Mouse (Mus musculus): Measurements from ENCODE around the gene Cep57. TPM values are rescaled to one million over a fixed set of nuclear protein-coding genes. Genes with fewer than 3 reads are reported as not detected.

The Cep57 gene
- total RNA-seq (2022), result 10 to 100 TPM in 2 of 4 experiments, 1 to 10 TPM in 2; 7.0 to 13.4 (median 9.4) TPM

GRCm38 (mm10) chr9:13826832-13827405 is at the start of gene Cep57:
Gene Cep57 (minus strand): TSS chr9:13827107.
- DNase-seq (ENCODE audit: low spot score), result peak; percentile 96

- no peak for DNase-seq (ENCODE audit: low spot score)
These were observed 48.4 kb upstream of the Cep57 start for GRCm38 (mm10) chr9:13875340-13875739.

- no peak for DNase-seq (ENCODE audit: low spot score)
These were observed 47.5 kb upstream of the Cep57 start for GRCm38 (mm10) chr9:13874359-13874758.

- DNase-seq (ENCODE audit: low spot score), result no peak
These were observed 44.7 kb upstream of the Cep57 start for GRCm38 (mm10) chr9:13871631-13872030.

- no peak for DNase-seq (ENCODE audit: low spot score)
These were observed 40.7 kb upstream of the Cep57 start for GRCm38 (mm10) chr9:13867646-13868045.

GRCm38 (mm10) chr9:13856777-13857176 is 29.9 kb upstream of the Cep57 start:
- no peak for DNase-seq (ENCODE audit: low spot score)

GRCm38 (mm10) chr9:13856247-13856646 is 29.3 kb upstream of the Cep57 start:
- no peak for DNase-seq (ENCODE audit: low spot score)

- no peak for DNase-seq (ENCODE audit: low spot score)
These were observed 27.0 kb upstream of the Cep57 start for GRCm38 (mm10) chr9:13853876-13854275.

GRCm38 (mm10) chr9:13848481-13849480 is 21.9 kb upstream of the Cep57 start:
- DNase-seq (ENCODE audit: low spot score), result peak; percentile 25

GRCm38 (mm10) chr9:13847591-13847990 is 20.7 kb upstream of the Cep57 start:
- DNase-seq (ENCODE audit: low spot score), result no peak

GRCm38 (mm10) chr9:13836726-13837125 is 9.8 kb upstream of the Cep57 start:
- no peak for DNase-seq (ENCODE audit: low spot score)

- DNase-seq (ENCODE audit: low spot score), result no peak
These were observed 8.3 kb upstream of the Cep57 start for GRCm38 (mm10) chr9:13835256-13835655.

- DNase-seq (ENCODE audit: low spot score), result no peak
These were observed 1.2 kb upstream of the Cep57 start for GRCm38 (mm10) chr9:13828087-13828441.

- DNase-seq (ENCODE audit: low spot score), result peak; percentile 100
These were observed 639 bp upstream of the Cep57 start, which contains the start of gene Fam76b for GRCm38 (mm10) chr9:13827406-13828086. Gene Fam76b (plus strand): TSS chr9:13827716.

- DNase-seq (ENCODE audit: low spot score), result no peak
These were observed 509 bp downstream of the Cep57 start for GRCm38 (mm10) chr9:13826391-13826805.

GRCm38 (mm10) chr9:13825896-13826295 is 1.0 kb downstream of the Cep57 start:
- DNase-seq (ENCODE audit: low spot score), result no peak

GRCm38 (mm10) chr9:13820774-13821173 is 6.1 kb downstream of the Cep57 start:
- no peak for DNase-seq (ENCODE audit: low spot score)

GRCm38 (mm10) chr9:13818369-13818768 is 8.5 kb downstream of the Cep57 start:
- no peak for DNase-seq (ENCODE audit: low spot score)

- no peak for DNase-seq (ENCODE audit: low spot score)
These were observed 17.0 kb downstream of the Cep57 start for GRCm38 (mm10) chr9:13809937-13810336.

GRCm38 (mm10) chr9:13807657-13808056 is 19.2 kb downstream of the Cep57 start:
- DNase-seq (ENCODE audit: low spot score), result no peak

- DNase-seq (ENCODE audit: low spot score), result no peak
These were observed 20.1 kb downstream of the Cep57 start for GRCm38 (mm10) chr9:13806854-13807253.

GRCm38 (mm10) chr9:13804480-13804879 is 22.4 kb downstream of the Cep57 start:
- no peak for DNase-seq (ENCODE audit: low spot score)
